Mouse (Mus musculus) retina, postnatal 1 day (tissue): ENCODE measurements around the gene Il20rb.

Experiments
- DNase-seq: peaks from one replicate; pipeline ENCODE4 v3.0.0-alpha.2; 2012

Il20rb gene

GRCm38 (mm10) chr9:100419103-100419502 is 67.5 kb downstream of the Il20rb start:
- no peak for DNase-seq

GRCm38 (mm10) chr9:100416756-100417155 is 69.8 kb downstream of the Il20rb start:
- no peak for DNase-seq

DNA sequence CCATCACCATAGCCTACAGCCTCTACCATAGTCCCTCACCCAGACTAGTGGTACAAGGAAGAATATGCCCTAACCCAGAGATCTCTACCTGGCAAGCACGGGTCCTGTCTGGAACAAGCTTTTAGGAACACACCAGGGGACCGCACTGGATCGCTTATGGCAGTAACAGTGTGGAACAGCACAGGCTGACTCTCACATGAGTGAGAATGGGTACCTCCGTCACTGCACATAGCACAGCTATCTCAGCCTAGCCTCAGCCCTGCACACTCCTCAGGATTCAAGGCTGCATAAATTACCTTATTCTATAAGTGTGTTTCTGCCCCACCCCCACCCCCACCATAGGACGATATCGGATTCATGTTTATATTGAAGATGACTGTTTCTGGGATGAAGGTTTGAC is 70.3 kb downstream of the Il20rb start:
- no peak for DNase-seq

GRCm38 (mm10) chr9:100415328-100415979 is 71.1 kb downstream of the Il20rb start:
- DNase-seq: peak; percentile 34
